Mouse (Mus musculus) forebrain, embryonic 15.5 days (tissue): ENCODE results near the gene Ggnbp2. TPM values are rescaled to one million over a fixed set of nuclear protein-coding genes. Genes with fewer than 3 reads are reported as not detected.

Experiments used
- microRNA-seq: library from miRNA; unstranded; fragments of <30 nt; microRNA quantifications from one replicate; pipeline ENCODE4, GENCODE M21; 2016
- polyA plus RNA-seq: library from polyadenylated mRNA; unstranded; fragments of >200 nt; fragmentation: Nextera tagmentation; extraction: Ambion mirVana; gene quantifications from 2 replicates; pipeline ENCODE4 v1.2.1, GENCODE M21; 2015

The Ggnbp2 gene
- polyA plus RNA-seq, 1 experiment from 2014 or later, result 72.0 TPM

Small RNA genes within 50 kb of the gene (microRNA-seq; reads per million reads assigned to microRNA genes)
- gene Gm23564, result not detected

Other genes with a start within 250 kb of the Ggnbp2 start
- 12.3 and 14.3 TPM in 2 replicates for gene Mrm1, start 51.3 kb downstream of the Ggnbp2 start, polyA plus RNA-seq
- gene Dhrs11, start 41.8 kb downstream of the Ggnbp2 start, polyA plus RNA-seq, result 4.4 and 4.7 TPM in 2 replicates
- gene Myo19, start 9.3 kb upstream of the Ggnbp2 start, polyA plus RNA-seq, result 4.7 and 6.9 TPM in 2 replicates
- 2.3 and 3.4 TPM in 2 replicates for gene Pigw, start 9.5 kb upstream of the Ggnbp2 start, polyA plus RNA-seq
- gene Znhit3, start 45.5 kb upstream of the Ggnbp2 start, polyA plus RNA-seq, result 61.7 and 67.8 TPM in 2 replicates
- gene Car4, start 87.0 kb upstream of the Ggnbp2 start, polyA plus RNA-seq, result 1.9 and 2.7 TPM in 2 replicates